Mouse (Mus musculus): ENCODE measurements around the gene Atox1.

The Atox1 gene

DNA sequence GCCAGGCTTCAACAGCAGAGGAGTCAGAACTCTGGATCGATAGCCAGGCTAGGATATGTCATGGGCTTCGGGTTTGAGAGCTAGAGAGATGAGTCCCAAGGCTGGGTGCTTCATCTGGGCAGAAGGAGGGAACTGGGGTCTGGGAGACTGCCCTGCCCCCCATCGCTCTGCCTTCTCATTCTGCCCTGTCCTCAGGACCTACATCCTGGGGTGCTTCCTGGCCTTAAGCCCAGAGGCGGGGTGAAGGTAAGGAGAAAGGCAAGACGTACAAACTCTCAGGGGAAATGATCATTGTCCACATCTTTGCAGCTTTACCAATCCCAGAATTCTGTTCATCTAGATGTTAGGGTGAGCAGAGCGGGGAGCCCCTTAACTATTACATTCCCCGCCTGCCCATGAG lies 49.0 kb downstream of the Atox1 start:
- no peak for DNase-seq

- no peak for DNase-seq
Observed at GRCm38 (mm10) chr11:55410502-55410901, 50.5 kb downstream of the Atox1 start.

- DNase-seq = no peak
Observed at GRCm38 (mm10) chr11:55410005-55410404, 51.0 kb downstream of the Atox1 start.

GRCm38 (mm10) chr11:55407133-55407532 lies 53.9 kb downstream of the Atox1 start:
- no peak for DNase-seq

DNA sequence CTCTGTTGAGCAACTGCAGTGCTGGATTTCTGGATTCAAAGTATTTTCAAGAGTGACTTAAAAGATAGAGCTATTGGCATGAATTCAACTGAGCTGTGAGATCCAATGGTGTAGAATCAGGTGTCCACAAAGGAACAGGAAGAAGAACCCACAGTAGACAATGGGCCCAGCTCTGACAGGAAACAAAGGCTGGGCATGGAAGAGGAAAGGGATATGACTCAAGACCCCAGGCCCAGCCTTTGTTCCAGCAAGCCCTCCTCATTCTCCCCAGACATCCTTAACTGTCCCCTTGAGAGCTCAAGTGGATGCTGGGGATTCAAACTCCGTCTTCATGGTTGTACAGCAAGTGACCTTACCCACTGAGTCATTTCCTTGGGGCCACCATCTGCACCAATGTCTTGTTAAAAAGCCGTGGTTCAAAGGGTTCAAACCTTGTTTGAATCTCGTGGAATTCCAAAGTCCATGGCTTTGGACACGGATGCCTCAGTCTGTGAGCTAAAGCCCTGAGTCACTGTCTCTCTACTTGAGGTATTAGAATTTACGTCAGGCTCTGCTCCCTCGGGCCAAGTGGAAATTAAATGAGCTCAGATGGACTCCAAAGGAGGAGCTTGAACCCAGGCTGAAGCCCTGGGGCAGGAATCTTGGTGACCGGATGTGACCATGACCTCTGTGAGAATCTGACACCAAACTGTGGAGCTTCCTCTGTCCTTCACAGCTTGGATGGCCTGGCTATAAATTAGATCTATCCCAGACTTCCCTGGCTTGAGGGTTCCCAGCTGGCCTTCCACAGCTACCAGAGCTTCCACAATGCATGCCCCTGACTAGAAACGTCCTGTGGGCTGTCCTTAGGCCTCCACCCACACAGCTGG lies 55.2 kb downstream of the Atox1 start:
- DNase-seq = no peak

DNA sequence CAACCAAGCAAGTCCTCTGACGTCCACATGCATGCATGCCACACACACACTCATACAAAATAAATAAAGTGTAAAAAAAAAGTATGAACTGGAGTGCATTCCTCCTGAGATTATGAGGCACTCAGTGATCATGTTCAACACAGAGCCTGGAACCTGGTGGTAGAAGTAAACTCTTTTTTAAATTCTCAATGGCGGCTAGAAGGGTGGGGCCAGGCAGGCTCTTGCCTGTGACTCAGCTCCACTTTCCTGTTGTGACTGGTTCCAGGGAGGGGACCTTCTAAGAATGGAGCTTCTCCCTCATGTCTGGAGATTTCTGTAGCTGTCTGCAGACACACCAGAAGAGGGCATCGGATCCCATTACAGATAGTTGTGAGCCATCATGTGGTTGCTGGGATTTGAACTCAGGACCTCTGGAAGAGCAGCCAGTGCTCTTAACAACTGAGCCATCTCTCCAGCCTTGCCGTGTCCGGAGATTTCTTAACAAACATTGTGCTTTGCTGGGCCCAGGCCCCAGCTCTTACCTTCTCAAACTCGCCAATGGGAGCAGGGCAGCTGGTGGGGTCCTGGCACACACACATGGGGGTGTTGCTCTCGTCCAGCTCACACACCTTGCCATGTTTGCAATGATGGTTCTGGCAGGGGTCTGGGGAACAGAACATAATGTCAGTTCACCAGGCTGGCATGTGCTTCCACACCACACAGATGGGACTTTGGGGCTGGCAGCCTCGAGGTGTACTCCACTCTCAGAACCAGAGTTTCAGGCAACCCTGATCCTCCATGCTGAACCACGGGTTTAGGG lies 56.2 kb downstream of the Atox1 start:
- DNase-seq = no peak

DNA sequence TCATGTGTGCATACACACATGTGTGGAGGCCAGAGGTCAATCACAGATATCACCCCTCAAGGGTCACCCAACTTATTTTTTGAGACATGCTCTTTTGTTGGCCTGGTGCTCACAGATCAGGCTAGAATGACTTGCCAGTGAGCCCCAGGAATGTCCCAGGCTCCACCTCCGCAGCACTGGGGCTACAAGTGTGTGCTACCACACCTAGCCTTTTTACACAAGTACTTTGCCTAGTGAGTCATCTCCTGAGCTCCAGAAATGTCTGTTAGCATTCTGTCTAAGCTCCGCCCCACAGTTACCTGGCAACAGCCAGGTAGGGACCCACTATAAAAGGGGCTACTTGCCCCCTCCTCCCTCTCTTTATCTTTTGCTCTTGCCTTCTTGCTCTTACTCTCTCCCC lies 60.2 kb downstream of the Atox1 start:
- DNase-seq = no peak

DNA sequence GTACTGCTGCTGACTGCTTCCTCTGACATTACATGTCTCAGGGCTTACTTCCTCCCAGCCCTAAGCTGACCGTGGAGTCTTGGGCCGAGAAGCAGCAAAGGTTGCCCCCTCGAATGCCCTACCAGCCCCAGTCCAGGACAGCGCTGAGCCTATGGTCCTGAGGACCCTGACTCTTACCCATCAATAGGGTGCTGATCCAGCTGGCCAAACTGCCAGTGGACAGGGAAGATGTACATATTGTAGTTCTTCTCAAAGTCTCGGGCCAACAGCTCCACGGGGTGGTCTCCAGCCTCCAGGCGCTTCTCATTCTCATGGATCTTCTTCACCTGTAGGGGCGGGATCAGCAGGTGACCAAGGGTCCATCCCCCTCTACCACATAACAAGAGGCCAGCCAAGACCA lies 62.7 kb downstream of the Atox1 start:
- no peak for DNase-seq

DNA sequence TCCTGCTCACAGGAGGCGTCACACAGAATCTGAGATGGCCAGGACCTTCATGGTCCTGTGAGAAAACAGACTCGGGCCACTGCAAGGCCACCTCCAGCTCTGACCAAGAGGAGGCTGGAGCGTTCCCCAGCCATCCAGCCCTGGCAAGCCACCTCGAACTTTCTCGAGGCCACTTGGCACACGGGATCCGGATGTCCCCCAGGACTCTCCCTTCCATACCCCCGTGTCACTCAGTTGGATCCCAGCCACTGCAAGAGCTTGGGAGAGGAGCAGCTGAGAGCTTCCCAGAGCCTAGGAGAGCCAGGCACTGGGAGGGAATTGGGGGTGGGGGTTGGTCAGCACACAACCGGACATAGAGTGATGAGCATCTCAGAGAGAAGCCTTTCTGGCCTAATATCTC lies 63.6 kb downstream of the Atox1 start:
- DNase-seq = no peak

GRCm38 (mm10) chr11:55397036-55397435 lies 64.0 kb downstream of the Atox1 start:
- DNase-seq = no peak

Measured in cerebellum, adult 8-10 months (tissue).